Mouse (Mus musculus) frontal cortex, postnatal 10 days (tissue): ENCODE results near the gene Pax5.

Source experiments
- DNase-seq, 2 experiments: peaks; one replicate each; pipeline ENCODE4 v3.0.0; 2022; ENCODE audit warnings: low spot score in 2 of 2, mixed read lengths in 1 of 2

Pax5 gene

DNA sequence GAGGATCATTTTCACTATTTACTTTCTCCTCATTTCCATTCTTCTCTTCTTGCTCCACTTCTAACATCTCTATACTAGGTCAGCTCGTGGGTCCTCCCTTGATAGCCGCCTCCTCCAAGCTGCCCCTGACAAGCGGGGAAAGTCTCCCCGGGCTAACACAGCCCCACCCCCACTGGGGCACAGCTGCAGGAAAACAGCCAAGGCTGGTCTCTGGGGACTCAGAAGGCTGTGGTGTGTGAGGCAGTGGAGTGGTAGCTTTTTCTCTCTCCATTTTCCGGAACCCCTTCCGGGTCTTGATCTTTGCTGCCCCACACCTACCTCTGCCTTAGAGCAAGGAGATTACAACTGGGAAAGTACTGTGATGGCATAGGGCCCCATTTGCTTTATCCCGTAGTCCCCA lies 4.3 kb downstream of the Pax5 start:
- no peak for DNase-seq

DNA sequence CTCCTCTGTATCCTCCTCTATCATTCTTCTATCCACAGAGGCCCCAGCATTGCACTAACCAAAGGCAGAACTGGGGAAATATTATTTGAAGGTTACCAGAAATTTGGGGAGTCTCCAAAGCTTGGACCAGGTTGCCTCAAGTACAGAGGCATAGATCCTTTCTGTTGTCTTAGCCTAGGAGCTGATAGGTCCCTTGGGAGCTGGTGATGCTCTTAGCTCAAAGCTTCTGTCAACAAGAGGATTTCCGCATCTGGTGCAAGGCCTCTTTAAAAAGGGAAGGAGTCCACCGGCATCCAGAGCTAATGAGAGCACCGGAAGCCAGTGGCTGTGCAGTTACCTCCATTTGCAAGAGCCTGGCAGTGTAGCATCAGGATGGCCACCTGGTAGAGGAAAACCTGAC lies 5.1 kb downstream of the Pax5 start:
- no peak for DNase-seq

DNA sequence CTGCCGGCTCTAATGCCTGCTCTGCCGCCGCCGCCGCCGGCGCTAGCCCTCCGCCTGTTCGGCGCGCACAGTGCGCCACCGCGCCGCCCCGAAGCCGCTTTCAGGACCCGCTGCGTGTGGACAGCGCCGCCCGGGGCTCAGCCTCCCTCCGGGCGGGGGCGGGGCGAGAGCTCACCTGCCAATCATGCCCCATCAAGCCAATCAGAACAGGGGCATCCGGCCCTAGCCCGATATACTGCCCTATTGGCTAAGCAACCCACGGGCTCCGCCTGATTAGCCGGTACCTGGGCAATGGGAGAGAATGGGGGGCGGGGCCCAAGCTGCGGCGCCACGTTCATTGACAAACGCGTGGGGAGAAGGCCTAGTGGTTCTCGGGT lies 5.9 kb downstream of the Pax5 start:
- peak; percentile 67 for DNase-seq

DNA sequence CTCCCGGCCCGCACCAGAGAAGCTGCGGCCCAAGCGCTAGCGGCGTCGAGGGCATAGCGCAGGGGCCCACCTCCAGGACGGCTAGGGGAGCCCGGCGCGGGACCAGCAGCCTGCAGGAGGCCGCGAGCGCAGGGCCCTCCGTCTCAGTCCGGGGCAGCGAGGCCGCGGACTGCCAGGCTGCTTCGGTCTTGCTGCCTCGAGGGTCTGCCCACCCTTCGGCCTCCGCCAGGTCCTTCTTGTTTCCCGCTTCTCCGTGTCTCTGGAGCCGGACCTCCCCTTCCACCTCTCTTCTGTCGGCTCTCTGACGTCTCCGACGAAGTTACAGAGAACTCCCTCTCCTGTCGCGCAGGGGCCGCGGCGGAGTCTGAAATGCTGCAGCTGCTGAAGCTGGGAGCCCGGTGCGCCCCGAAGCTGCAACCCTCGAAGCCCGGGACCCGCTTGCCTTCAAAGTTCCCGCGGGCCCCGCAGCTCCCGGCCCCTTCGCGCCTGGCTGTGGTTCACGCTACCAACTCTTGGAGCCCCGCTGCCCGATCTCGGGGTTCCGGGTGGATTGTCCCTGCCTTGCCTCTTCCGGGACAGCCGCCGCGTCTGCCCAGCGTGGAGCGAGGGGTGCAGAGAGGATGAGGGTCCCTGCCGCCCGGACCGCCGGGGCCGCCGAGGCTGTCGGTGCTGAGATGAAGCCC lies 6.5 kb downstream of the Pax5 start:
- no peak for DNase-seq

DNA sequence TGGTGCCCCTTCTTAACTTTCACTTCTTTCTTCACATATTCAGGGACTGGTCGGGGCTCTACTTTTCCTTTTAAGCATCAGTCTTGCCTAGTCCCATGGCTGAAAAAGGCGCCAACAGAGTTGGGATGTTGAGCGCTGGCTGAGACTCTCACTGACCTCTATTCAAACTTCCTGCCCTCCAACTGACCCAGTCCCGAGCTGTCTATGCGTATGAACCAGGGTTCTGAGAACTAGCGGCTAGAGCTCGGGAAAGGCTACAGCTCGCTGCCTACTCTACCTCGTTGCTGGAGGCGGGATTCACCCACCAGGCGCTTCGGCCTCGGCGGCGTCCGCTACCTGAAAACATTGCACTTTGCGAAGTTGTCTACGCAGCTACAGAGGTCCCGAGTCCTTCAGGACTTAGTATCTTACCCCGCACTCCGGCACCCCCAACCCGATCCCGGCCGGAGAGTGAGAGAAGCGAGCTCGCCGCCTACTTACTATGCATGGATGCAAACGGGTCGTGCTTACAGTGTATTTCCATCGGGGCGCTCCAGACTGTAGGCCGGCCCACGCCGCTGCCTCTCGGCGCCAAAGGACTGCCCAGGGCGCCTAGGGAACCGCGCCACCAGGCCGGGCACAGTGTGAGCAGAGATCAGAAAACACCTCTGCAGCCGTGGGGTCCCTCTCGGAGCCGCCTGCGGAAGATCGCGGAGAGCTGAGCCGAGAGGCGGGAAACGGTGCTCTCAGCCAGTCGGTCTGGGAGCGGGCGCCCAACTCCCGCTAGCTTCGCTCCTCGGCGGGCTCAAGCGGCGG lies 7.2 kb downstream of the Pax5 start:
- DNase-seq: no peak

DNA sequence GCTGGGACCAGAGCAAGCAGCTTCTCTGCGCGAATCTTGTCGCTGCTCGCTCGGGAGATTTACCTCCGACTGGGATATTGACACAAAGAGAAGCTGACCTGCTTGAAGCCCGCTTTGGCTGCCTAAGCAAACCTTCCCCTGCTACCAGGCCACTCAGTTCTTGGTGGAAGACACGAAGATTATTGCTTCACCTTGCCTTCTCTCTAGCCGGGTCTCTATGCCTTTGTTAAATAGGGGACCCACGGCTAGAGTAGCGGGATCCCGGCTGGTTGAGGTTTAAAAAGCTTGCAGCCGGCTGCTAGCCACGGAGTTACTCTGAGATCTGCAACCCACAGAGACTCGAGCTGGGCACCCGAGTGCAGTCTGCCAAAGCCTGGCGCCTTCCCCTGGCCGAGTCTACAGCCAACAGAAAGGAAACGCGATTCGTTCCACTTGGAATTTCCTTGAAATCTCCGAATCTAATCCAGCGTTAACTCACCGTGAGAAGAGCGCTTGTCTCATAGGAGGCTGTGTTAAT lies 8.2 kb downstream of the Pax5 start:
- DNase-seq: no peak

DNA sequence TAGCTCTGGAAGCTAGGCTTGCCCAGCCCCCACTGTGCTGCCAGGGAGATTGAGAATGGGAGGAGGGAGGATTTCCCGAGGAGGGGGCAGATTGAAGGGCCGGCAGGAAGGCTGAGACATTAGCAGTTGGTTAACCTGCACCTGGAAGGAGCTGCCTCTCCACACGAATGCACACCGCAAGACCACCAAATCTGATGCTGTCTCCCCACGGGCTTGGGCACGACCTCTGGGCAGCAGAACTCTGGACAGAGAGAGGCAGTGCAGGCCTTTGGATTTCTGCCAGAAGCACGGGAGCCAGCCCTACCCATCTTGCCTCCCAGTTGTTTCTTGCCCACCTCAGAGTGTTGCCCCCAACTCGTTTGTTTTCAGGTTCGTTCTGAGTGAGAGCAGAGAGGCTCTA lies 8.8 kb downstream of the Pax5 start:
- no peak for DNase-seq

DNA sequence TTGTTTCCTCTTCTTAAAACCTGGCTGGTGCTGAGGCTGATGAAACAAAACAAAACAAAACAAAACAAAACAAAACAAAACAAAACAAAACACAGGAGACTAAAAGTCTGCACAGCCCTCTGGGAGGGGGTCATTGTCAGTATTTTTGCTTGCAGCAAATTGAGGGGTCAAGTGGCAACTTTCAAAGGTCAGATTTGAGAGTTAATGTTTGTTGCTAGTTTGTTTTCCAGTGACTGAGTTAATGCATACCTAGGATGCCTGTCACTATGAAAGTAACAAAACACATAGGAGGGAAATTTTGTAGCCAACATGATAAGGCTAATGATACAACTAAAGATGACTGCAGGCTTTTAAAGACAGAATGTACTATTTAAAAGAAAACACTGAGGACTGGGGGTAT lies 13.6 kb downstream of the Pax5 start:
- DNase-seq: no peak

DNA sequence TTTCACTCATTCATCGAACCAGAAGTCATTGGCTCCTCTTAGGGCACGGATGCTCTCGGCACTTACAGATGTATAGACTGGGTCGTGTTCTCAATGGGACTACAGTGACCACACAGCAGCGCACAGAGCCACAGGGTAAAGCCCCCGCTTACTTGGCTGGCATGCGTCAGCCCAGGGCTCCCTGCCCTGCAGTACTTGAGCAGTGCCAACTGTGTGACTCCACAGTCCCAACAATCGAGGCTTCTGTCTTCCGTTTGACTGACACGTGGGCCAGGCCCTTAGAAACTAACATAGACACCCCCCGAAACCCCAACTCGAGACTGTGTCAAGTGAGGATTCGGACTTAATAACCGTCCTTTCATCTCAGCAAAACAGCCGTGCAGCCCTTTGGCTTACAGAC lies 15.9 kb downstream of the Pax5 start:
- no peak for DNase-seq

DNA sequence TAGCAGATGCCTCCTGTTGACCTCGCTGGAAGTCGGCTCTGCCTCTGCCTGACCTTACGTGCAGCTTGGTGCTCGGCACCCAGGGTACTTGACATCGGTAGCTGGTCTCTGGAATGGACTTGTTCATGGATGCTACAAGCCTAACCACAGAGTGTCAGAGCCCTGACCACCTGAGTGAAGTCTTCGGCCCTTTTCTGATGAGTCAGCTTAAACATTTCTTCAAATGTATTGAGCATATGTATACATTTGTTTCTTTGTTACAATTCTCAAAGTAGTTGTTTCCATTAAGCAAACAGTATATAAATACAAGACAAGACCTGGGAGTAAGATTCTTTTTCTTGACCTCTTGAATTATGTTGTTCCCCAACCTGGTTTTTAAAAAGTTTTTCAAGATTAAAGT lies 24.7 kb downstream of the Pax5 start:
- DNase-seq: no peak

DNA sequence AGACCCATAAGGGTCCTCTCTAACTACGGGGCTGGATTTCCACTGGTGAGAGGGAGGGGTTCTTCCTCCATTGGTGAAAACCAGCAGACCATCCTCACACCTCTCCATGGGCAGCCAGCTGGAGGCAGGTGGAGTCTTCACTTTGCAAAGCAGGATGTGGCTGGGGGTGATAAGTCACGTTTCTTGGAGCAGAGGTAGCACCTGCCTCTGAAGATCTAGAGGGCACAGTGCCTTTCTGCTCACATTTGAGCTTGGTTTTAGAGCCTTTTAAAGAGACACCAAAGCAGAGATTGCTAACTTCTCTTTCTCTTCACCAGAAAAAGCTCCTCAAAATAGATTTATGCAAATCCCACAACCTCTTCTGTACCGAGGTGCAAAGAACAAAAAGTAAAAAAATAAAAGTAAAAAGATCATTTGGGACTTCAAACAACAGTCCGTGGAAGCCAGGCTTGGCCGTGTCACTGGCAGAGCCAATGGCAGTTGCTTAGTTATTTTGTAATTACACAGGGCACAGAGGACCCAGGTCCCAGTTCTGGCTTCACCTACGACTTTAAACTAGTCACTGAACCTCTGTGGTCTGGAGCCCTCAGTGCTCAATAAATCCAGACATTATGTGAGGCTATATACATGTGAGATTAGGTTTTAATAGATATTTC lies 29.9 kb downstream of the Pax5 start:
- no peak for DNase-seq

DNA sequence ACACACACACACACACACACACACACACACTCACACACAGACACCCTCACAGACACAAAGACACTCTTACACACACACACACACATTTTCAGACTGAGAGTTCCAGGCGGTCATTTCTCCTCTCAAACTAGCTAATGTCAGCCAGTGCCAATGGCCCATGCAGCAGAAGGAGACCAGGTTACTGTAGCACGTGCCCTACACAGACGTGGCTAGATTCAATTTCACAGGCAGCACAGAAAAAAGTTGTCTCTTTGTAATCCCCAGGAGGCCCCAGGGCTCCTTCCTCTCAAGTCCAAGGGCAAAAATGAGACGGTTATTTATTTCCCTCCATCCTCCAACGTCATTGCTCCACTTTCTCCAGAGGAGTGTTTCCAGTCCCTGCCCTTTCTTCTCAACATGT lies 31.6 kb downstream of the Pax5 start:
- no peak for DNase-seq

DNA sequence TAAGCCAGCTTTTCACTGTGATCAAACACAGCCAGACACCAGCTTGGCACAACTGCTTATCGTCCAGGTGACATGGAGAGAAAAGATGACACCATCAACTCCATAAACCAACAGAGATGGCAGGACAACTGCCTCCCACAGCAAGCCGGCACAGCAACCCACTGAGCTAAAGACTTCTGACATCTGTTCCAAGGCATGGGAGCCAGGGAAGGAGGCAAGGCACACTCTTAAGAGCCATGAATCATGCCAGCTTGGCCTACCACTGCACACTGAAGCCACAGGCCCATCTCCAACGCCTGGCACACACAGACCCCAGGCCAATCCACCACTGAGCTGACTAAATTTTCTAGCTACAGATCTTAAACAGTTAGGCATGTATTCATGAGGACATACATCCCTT lies 32.3 kb downstream of the Pax5 start:
- no peak for DNase-seq

DNA sequence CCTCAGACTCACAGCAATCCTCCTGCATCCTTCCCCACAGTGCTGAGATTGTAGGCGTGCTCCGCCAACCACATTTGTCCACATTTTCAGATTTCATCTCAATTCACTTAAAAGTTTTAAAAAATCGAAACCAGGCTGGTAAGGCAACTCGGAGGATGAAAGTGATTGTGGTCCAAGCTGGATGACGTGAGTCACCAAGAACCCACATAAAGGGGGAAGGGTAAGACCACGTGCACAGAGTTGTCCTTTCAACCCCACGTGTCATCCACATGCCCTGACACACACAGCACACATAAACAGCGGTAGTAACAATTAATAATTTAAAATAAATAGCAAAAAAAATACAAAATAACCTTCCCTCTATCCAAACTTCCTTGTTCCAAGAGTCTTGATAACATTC lies 35.3 kb downstream of the Pax5 start:
- no peak for DNase-seq

DNA sequence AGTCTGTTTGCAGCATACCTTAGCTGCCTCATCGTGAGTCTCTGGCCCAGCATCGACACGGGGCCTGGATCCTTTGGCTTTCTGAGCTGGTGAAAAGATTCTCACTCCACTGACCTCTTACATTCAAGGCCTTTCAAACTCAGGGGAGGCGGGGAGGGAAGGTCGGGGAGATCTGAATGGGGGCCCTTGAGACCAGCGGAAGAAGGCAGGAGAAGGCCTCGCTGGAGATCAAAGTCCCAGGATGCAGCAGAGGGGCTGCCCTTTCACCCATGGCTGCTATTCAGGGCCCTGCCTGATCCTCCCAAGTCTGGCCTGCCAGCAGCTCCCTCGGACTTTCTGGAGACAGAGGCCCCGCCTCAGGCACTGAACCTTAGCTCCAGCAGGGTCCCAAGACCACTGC lies 36.6 kb downstream of the Pax5 start:
- no peak for DNase-seq

DNA sequence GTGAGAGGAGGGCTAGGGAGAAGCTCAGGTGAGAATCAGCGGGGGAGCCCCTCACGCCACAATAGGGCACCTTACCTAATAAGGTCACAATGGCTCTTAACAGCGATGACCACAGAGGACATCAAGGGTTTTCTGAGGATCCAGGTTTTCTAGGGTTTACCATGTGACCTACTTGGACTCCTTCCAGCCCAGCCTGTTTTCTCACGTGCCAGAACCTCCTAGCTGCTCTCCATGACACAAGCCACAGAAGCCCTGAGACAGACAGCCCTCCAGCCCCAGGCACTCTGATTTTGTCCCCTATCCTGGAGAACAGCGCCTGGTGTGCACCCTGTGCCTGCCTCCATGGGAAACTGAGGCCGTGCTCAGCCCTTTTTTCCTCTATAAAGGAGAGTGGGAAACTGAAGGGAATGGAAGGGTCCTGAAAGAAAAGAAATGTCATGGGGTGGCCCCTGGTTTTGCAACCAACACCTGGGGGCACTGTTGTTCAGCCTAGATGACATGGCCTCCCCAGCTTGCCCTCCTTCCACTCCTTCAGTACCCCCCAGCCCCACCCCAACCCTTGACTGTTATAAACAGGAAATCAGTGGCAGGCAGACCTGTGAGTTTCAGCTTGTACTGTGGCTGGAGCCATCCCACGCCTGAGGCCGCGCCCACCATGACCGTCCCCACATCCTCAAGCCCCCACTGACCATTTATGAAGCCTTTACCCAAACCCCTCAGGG lies 37.9 kb downstream of the Pax5 start:
- no peak for DNase-seq

DNA sequence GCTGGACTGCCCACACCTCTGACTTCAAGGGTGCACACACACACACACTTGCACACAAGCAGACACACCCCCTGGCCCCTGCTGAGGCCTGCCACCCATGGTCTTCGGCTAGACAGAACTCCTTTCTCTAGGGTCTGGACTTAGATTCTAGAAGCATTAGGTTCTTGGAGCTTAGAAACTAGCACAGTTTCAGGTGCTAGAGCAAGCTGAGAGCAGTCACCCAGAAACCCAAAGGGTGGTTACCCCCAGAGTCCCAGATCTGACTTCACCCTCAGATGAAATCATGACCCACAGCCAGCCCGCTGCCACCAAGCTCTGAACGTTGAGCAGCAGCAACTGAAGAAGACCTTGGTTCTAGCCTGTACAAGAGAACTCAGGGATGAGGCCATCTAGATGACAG lies 38.8 kb downstream of the Pax5 start:
- DNase-seq: no peak

DNA sequence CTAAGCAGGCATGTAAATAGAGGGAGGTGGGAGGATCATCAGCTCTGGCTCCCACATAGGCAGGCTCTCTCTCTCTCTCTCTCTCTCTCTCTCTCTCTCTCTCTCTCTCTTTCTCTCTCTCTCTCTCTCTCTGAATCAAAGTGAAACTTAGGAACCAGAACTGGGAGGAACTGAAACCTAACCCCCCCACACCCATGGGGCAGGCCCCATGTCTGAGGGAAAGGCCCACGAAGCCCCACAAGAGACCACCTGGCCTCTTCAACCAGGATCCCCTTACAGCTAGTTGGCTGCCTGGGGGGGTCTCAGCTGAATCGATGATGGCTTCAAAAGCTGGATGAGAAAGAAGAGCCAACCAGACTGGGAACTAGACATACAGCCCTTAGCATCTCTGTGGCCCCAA lies 39.3 kb downstream of the Pax5 start:
- DNase-seq: no peak

DNA sequence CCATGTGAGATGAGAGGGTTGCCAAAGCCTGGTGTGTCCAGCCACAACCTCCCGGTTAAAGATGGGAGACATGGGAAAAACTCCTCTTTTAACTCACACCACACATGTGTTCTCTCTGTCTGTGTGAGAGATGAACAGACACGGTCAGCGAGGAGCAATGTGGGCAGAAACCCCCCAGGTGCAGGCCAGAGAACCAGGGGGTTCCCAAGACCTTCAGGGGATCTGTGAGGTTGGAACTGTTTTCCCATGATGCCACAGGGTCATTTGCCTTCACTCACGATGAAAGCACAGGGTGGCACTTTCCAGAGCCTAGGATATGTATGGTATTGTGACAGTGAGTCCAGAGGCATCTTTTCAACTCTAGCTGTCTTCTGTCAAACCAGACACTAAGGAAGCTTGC lies 39.9 kb downstream of the Pax5 start:
- no peak for DNase-seq

DNA sequence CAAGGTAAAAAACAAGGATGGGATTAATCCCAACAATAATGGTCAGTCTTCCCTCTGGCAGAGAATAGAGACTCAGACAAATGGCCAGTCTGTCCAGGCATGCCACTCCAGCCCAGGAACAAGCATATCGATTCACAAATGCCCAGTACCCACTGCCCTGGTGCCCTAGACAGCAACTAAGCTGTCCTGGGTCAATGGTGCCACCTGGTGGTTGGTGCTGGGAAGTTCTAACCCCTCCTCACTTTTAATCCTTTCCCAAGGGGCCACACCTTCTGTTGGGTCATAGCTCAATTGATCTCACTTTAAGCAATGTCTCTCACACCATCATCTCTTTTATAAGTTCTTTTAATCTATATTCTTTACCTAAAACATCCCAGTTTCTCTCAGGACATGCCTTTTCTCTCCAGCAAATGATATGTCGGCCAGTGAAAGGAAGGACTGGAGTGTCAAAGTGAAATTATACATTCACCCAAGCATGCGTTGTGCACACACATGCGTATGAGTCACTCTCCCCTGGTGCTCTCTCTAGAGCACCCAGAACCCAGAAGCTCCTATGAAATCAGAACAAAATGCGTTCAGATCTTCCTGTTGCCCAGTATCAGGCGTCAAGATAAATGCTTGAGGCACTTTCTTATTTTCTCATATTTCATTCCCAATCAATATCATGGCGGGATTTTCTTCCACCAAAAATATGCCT lies 40.7 kb downstream of the Pax5 start:
- DNase-seq: no peak

DNA sequence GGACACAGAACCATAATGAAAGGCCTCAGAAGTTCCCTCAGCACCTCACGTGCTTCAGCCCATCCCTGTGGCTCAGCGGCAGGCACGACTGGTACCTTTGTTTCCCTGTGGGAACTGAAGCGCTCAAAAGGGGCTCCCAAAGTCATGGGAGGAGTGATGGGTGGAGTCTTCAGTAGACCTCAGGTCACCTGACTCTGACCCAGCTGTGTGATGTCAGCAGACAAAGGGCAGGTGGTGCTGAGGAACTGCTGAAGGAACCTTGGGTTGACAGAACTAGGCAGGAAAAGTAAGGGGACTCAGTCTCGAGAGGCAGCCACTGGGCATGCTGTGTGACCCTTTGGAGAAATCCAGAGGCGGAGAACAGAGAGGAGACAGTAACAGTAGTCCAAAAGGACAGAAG lies 41.7 kb downstream of the Pax5 start:
- DNase-seq: no peak

DNA sequence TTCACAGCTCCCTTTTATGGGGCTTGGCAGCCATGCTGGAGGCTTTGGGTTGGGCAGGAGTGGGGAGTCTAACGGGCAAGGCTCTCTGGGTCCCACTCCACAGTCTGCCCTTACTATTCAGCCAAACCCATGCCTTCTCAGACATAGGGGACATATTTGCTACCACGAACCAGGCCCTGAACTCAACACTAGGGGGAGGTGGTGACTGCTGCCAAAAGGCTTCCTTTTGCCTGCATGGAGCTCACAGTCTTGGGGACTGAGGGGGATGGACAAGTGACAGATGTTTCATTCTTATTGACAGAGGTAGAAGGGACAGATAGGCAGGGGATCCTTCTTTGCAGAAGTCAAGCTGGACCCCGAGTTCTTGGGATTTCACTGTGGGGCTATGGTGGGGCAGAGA lies 42.1 kb downstream of the Pax5 start:
- DNase-seq: no peak
